Mouse (Mus musculus): ENCODE measurements at regions not wholly inside any gene's neighbourhood (a gene's known extent, or its start where the extent isn't known, plus 50 kb on each side); places are given as distances from the start of the nearest gene placed in this dataset.

- DNase-seq (ENCODE audit: low spot score) = no peak
Observed at GRCm38 (mm10) chr2:137581491-137581890, 465.0 kb upstream of the Jag1 start.

- no peak for DNase-seq (ENCODE audit: low spot score)
Observed at GRCm38 (mm10) chr2:137575750-137576149, 459.3 kb upstream of the Jag1 start.

GRCm38 (mm10) chr2:137574845-137575449 lies 458.5 kb upstream of the Jag1 start:
- DNase-seq (ENCODE audit: low spot score) = no peak

- DNase-seq (ENCODE audit: low spot score) = no peak
Observed at GRCm38 (mm10) chr2:137571146-137571545, 454.7 kb upstream of the Jag1 start.

GRCm38 (mm10) chr2:137566619-137567018 lies 450.2 kb upstream of the Jag1 start:
- DNase-seq (ENCODE audit: low spot score) = no peak

- DNase-seq (ENCODE audit: low spot score) = no peak
Observed at GRCm38 (mm10) chr2:137564064-137564624, 447.7 kb upstream of the Jag1 start.

- no peak for DNase-seq (ENCODE audit: low spot score)
Observed at GRCm38 (mm10) chr2:137560366-137560765, 443.9 kb upstream of the Jag1 start.

- DNase-seq (ENCODE audit: low spot score) = no peak
Observed at GRCm38 (mm10) chr2:137553871-137554270, 437.4 kb upstream of the Jag1 start.

GRCm38 (mm10) chr2:137536581-137536980 lies 420.1 kb upstream of the Jag1 start:
- DNase-seq (ENCODE audit: low spot score) = no peak

- DNase-seq (ENCODE audit: low spot score) = no peak
Observed at GRCm38 (mm10) chr2:137516271-137516670, 399.8 kb upstream of the Jag1 start.

- no peak for DNase-seq (ENCODE audit: low spot score)
Observed at GRCm38 (mm10) chr2:137515043-137515442, 398.6 kb upstream of the Jag1 start.

GRCm38 (mm10) chr2:137513895-137514506 lies 397.6 kb upstream of the Jag1 start:
- DNase-seq (ENCODE audit: low spot score) = no peak

GRCm38 (mm10) chr2:137510671-137511235 lies 394.3 kb upstream of the Jag1 start:
- no peak for DNase-seq (ENCODE audit: low spot score)

- DNase-seq (ENCODE audit: low spot score) = no peak
Observed at GRCm38 (mm10) chr2:137501236-137501635, 384.8 kb upstream of the Jag1 start.

GRCm38 (mm10) chr2:137497616-137498015 lies 381.2 kb upstream of the Jag1 start:
- no peak for DNase-seq (ENCODE audit: low spot score)

GRCm38 (mm10) chr2:137493600-137493999 lies 377.2 kb upstream of the Jag1 start:
- DNase-seq (ENCODE audit: low spot score) = no peak

- no peak for DNase-seq (ENCODE audit: low spot score)
Observed at GRCm38 (mm10) chr2:137489181-137489682, 372.8 kb upstream of the Jag1 start.

GRCm38 (mm10) chr2:137468769-137469168 lies 352.3 kb upstream of the Jag1 start:
- no peak for DNase-seq (ENCODE audit: low spot score)

- DNase-seq (ENCODE audit: low spot score) = no peak
Observed at GRCm38 (mm10) chr2:137457061-137457753, 340.8 kb upstream of the Jag1 start.

- no peak for DNase-seq (ENCODE audit: low spot score)
Observed at GRCm38 (mm10) chr2:137456436-137456835, 340.0 kb upstream of the Jag1 start.

- no peak for DNase-seq (ENCODE audit: low spot score)
Observed at GRCm38 (mm10) chr2:137446919-137447318, 330.5 kb upstream of the Jag1 start.

- no peak for DNase-seq (ENCODE audit: low spot score)
Observed at GRCm38 (mm10) chr2:137437741-137438140, 321.3 kb upstream of the Jag1 start.

GRCm38 (mm10) chr2:137436161-137436560 lies 319.7 kb upstream of the Jag1 start:
- no peak for DNase-seq (ENCODE audit: low spot score)

Measured in c-Kit-positive CD71-positive TER-119-positive erythroid progenitor cells, embryonic 14.5 days (primary cell).